Mouse (Mus musculus) lung, embryonic 16.5 days (tissue): ENCODE measurements around the gene Capn13. TPM values are rescaled to one million over a fixed set of nuclear protein-coding genes. Genes with fewer than 3 reads are reported as not detected.

Experiments
- ATAC-seq: fragments of 200-750 bp; cut with Nextera tagmentation; 2 replicates; pipeline ENCODE4 v1.8.0; 2017; ENCODE audit warnings: low read depth, mild to moderate bottlenecking, moderate library complexity
- H3K27ac ChIP-seq: fragments of 300-500 bp; sonication (generic); 2 replicates; pipeline ENCODE4 v1.5.1; 2014; ENCODE audit warnings: mild to moderate bottlenecking, control low read depth, low read length
- H3K27me3 ChIP-seq: fragments of 300-500 bp; sonication (generic); 2 replicates; pipeline ENCODE4 v1.6.1; 2014; ENCODE audit warnings: low read depth, low read length, mixed read lengths; ENCODE audit not compliant: control insufficient read depth, insufficient read depth
- H3K36me3 ChIP-seq: fragments of 300-500 bp; sonication (generic); 2 replicates; pipeline ENCODE4 v1.6.1; 2014; ENCODE audit warnings: low read length; ENCODE audit not compliant: control insufficient read depth, insufficient read depth
- H3K4me1 ChIP-seq: fragments of 300-500 bp; sonication (generic); replicated peaks from 2 replicates; pipeline ENCODE4 v1.6.1; 2014; ENCODE audit warnings: low read length, mixed read lengths; ENCODE audit not compliant: control insufficient read depth, insufficient read depth
- H3K4me2 ChIP-seq: fragments of 300-500 bp; sonication (generic); 2 replicates; pipeline ENCODE4 v1.6.1; 2014; ENCODE audit warnings: low read depth, low read length, control low read depth
- H3K4me3 ChIP-seq: fragments of 300-500 bp; sonication (generic); 2 replicates; pipeline ENCODE4 v1.5.1; 2014; ENCODE audit warnings: mild to moderate bottlenecking, low read length, control low read depth
- H3K9ac ChIP-seq: fragments of 300-500 bp; sonication (generic); 2 replicates; pipeline ENCODE4 v1.6.1; 2014; ENCODE audit warnings: low read length, control low read depth
- H3K9me3 ChIP-seq: fragments of 300-500 bp; sonication (generic); 2 replicates; pipeline ENCODE4 v1.6.1; 2016; ENCODE audit warnings: low read length; ENCODE audit not compliant: control insufficient read depth
- WGBS: fragments of 180-500 bp; shearing (Covaris S2); extraction: QIAGEN DNeasy Blood & Tissue Kit; methylation state at CpG from one replicate; pipeline ENCODE4 v1.1.7; 2014; 5-methylcytosine and 5-hydroxymethylcytosine counted together
- polyA plus RNA-seq: library from polyadenylated mRNA; unstranded; fragments of >200 nt; fragmentation: Nextera tagmentation; extraction: Ambion mirVana; gene quantifications from 2 replicates; pipeline ENCODE4 v1.2.1, GENCODE M21; 2015

The Capn13 gene
- polyA plus RNA-seq, 1 experiment from 2014 or later: not detected

GRCm38 (mm10) chr17:73311491-73311890, 89.2 kb downstream of the Capn13 start:
- H3K9ac ChIP-seq: no peak overlapping the region
- no peaks in the 10 kb centered on the region for H3K27me3 ChIP-seq
- 85% methylated on average over 5 of the region's 5 CpGs for WGBS
- H3K27ac ChIP-seq: no peak overlapping the region
- H3K4me2 ChIP-seq: no peak overlapping the region
- H3K4me3 ChIP-seq: no peak overlapping the region
- no peaks in the 10 kb centered on the region for H3K4me1 ChIP-seq
- ATAC-seq: no peak
- no peaks in the 10 kb centered on the region for H3K36me3 ChIP-seq
- H3K9me3 ChIP-seq: no peaks in the 10 kb centered on the region

- H3K9ac ChIP-seq: no peak overlapping the region
- H3K4me2 ChIP-seq: no peak overlapping the region
- H3K4me1 ChIP-seq: no peaks in the 10 kb centered on the region
- H3K27ac ChIP-seq: no peak overlapping the region
- no peak overlapping the region for H3K4me3 ChIP-seq
- H3K27me3 ChIP-seq: 0 out of 2 replicates have a peak, but pooled peaks cover 7% of the 10 kb centered on the region
- 73% methylated on average over 4 of the region's 4 CpGs for WGBS
- no peaks in the 10 kb centered on the region for H3K36me3 ChIP-seq
- no peaks in the 10 kb centered on the region for H3K9me3 ChIP-seq
- ATAC-seq: no peak
Observed at GRCm38 (mm10) chr17:73308691-73309090, 92.0 kb downstream of the Capn13 start.

DNA sequence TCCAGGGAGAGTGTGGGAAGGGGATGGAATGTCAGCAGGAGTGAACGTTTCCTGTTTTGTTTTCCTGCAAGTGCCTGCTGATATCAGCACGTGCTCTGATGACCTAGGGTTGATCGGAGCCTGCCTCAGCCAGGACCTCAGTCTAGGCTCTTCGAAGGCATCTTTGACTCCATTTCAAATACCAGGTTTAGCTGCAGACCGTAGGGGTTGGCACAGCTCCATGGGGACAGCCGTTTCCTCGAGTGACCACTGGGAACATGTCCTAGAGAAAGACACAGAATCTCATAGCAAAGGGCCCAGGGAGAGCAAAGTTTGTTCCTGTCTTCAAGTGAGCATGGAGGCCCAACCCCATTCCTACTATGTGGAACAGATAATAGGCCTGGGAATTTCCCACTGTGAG, 94.0 kb downstream of the Capn13 start:
- H3K4me2 ChIP-seq: no peak overlapping the region
- ATAC-seq: no peak
- WGBS: 34% methylated on average over 7 of the region's 7 CpGs

GRCm38 (mm10) chr17:73305622-73306021, 95.0 kb downstream of the Capn13 start:
- WGBS: 58% methylated on average over 9 of the region's 9 CpGs
- no peak for ATAC-seq
- Histone ChIP-seq H3K9me3 (no peaks in the 10 kb centered on the region), H3K9ac (no peak overlapping the region), H3K4me1 (peaks cover 6% of the 10 kb centered on the region), H3K36me3 (no peaks in the 10 kb centered on the region), H3K27me3 (0 out of 2 replicates have a peak, but pooled peaks cover 7% of the 10 kb centered on the region), H3K4me3 (no peak overlapping the region), H3K4me2 (no peak overlapping the region), H3K27ac (no peak overlapping the region)

More for the DNA sequence above, 94.0 kb downstream of the Capn13 start:
- Histone ChIP-seq H3K4me1 (peaks cover 4% of the 10 kb centered on the region), H3K9ac (no peak overlapping the region), H3K9me3 (no peaks in the 10 kb centered on the region), H3K4me3 (no peak overlapping the region), H3K27ac (no peak overlapping the region), H3K36me3 (no peaks in the 10 kb centered on the region), H3K27me3 (0 out of 2 replicates have a peak, but pooled peaks cover 7% of the 10 kb centered on the region)

DNA sequence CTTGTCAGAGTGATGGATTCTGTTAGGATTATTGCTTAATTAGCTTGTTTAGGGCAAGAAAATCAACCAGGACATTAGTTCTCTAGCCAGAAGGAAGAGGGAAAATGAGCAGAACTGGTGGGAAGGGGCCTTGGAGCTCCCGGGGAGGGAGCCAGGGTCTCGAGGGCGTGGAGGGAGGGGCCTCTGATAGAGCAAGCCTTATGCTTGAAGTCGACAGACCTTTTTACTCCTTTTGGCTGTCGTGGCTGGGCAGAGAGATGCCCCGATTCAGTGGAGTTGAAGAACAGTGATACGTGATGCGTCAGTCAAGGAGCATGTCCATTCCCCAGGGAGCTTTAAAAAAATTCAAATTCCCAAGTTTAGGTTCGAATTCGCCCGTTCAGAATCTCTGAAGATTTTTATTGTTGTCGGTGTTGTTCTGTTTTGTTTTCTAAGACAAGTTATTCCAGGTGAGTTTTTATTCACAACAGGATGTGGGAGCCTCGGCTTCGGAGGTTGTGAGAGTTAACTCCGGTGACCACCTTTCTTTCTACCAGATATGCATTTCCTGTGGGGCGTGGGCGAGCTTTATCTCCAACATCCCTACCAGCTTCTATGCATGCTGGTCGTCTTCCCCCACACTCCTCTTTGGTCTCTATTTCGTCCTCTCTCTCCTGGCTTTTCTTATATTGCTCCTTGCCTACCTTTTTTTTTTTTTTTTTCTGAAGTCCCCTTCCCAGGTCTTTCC, 96.4 kb downstream of the Capn13 start:
- no peak overlapping the region for H3K9ac ChIP-seq
- no peaks in the 10 kb centered on the region for H3K9me3 ChIP-seq
- WGBS: 52% methylated on average over 19 of the region's 19 CpGs
- no peak overlapping the region for H3K4me3 ChIP-seq
- no peak for ATAC-seq
- H3K4me1 ChIP-seq: peaks cover 6% of the 10 kb centered on the region
- no peak overlapping the region for H3K27ac ChIP-seq
- no peaks in the 10 kb centered on the region for H3K36me3 ChIP-seq
- H3K4me2 ChIP-seq: no peak overlapping the region
- H3K27me3 ChIP-seq: 0 out of 2 replicates have a peak, but pooled peaks cover 7% of the 10 kb centered on the region

DNA sequence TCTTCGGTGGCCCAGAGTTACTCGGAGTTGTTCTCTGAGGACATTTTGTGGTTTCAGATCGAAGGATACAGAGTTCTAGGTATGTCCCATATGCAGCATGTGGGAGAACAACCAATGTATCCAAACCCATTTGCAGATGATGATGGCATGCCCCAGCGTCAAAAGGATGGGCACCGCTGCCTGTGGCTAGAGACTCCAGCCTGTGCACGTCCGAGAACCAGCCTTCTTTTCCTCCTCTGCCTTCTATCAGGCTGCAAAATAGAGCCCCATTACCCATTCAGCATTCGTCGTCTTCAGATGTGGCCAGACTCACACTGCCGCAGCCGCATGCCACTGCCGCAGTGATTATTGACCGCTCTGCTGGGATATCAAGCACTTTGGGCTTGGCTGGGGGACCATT, 97.0 kb downstream of the Capn13 start:
- peaks cover 6% of the 10 kb centered on the region for H3K4me1 ChIP-seq
- H3K27ac ChIP-seq: no peak overlapping the region
- no peaks in the 10 kb centered on the region for H3K36me3 ChIP-seq
- 59% methylated on average over 13 of the region's 13 CpGs for WGBS
- H3K4me3 ChIP-seq: no peak overlapping the region
- no peaks in the 10 kb centered on the region for H3K9me3 ChIP-seq
- 0 out of 2 replicates have a peak, but pooled peaks cover 7% of the 10 kb centered on the region for H3K27me3 ChIP-seq
- H3K4me2 ChIP-seq: no peak overlapping the region
- H3K9ac ChIP-seq: no peak overlapping the region
- no peak for ATAC-seq

- no peak for ATAC-seq
- WGBS: 28% methylated on average over 5 of the region's 5 CpGs
- H3K27me3 ChIP-seq: 0 out of 2 replicates have a peak, but pooled peaks cover 7% of the 10 kb centered on the region
- H3K4me1 ChIP-seq: peaks cover 6% of the 10 kb centered on the region
- H3K36me3 ChIP-seq: no peaks in the 10 kb centered on the region
- H3K9ac ChIP-seq: no peak overlapping the region
- no peak overlapping the region for H3K4me2 ChIP-seq
- H3K9me3 ChIP-seq: no peaks in the 10 kb centered on the region
- no peak overlapping the region for H3K27ac ChIP-seq
- no peak overlapping the region for H3K4me3 ChIP-seq
Observed at GRCm38 (mm10) chr17:73303217-73303616, 97.4 kb downstream of the Capn13 start.

DNA sequence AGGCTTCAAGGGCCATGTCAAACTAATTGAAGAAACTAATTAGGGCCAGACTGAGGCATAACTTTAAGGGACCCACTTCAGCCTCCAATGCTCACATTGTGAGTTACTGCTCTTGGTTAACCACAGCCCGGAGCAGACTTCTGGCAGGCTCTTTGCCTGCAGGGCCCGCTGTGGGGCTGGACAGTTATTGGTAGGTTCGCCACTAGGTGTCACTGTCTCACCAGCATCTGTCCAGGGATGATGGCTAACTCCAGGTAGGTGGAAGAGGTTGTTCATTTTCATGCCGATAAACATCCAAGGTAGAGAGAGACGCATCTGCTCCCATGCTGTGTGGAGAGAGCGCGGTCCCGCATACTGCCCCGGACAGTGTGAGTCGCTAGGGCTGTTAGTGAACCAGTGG, 98.6 kb downstream of the Capn13 start:
- Histone ChIP-seq H3K27ac (no peak overlapping the region), H3K9ac (no peak overlapping the region), H3K36me3 (no peaks in the 10 kb centered on the region), H3K4me1 (peaks cover 6% of the 10 kb centered on the region), H3K4me2 (no peak overlapping the region), H3K27me3 (peaks cover 7% of the 10 kb centered on the region; the same call in 1 of the 2 replicates), H3K9me3 (no peaks in the 10 kb centered on the region), H3K4me3 (no peak overlapping the region)
- ATAC-seq: peak; percentile 37; the same call in 1 of the 2 replicates
- WGBS: 7% methylated on average over 10 of the region's 10 CpGs

DNA sequence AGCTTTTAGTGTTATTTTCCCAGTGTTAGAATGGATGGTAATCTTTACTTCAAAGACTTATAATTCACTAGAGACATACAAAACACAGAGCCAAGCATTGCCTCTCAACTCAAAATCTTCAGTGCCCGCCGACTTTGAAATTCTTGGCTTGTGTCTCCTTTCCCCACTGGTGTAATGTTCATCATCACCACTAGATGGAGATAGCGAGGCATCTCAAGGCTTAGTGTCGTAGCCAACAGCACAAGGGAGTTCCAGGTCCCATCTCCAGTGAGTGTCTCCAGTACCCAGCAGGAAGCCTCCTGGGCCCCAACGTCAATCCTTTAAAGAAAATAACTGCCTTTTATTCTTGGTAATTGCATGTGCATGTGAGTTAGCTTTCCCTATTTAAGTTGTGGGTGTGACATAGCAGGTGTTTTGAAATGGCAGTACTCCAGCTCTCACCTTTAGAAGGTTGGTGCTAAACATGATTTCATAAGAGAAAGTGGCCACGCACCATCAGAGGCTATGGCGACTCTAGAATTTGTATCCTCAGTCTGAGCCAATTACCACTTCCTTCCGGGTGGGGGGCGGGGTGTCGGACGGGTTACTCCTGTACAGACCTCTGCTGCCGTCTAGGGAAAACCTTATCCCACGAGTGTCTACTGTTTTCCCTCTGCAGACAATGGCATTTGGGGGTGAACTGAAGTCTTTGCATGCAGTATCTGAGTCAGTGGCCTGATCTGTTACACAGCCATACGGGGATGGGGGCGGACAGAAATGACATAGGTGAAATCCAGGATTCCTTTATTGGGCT, 99.2 kb downstream of the Capn13 start:
- Histone ChIP-seq H3K27ac (no peak overlapping the region; the same call in 1 of the 2 replicates), H3K27me3 (peaks cover 7% of the 10 kb centered on the region; the same call in 1 of the 2 replicates), H3K4me3 (no peak overlapping the region), H3K4me2 (no peak overlapping the region), H3K9ac (no peak overlapping the region), H3K4me1 (peaks cover 6% of the 10 kb centered on the region), H3K36me3 (no peaks in the 10 kb centered on the region), H3K9me3 (no peaks in the 10 kb centered on the region)
- 32% methylated on average over 15 of the region's 15 CpGs for WGBS
- ATAC-seq: peak; percentile 7; the same call in 1 of the 2 replicates
